Mouse (Mus musculus): Measurements from ENCODE around the gene Pum3.
"Not testable (repeated sequence)": the region's sequence is repeated elsewhere in the genome, so short reads cannot be mapped to it uniquely, and the experiment has no call there.

The Pum3 gene

DNA sequence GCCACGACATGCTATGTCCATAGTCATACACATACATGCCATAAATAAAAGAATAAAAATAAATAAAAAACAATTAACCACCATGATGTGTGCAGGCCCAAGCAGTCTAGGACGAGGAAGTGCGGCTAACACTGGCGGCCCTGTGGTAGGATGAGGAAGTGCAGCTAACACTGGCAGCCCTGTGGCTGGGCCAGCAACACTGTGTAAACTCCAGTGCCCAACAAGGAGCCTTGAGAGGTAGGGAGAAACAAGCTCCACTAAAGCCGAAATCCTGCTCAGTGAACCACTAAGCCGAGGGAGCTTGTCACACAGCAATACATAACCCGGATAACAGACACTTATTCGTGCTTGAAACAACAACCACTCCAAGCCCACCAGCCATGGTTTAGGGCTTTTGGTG is 34.1 kb downstream of the Pum3 start:
- intact Hi-C loops (cut with DNase I): no loop called here

DNA sequence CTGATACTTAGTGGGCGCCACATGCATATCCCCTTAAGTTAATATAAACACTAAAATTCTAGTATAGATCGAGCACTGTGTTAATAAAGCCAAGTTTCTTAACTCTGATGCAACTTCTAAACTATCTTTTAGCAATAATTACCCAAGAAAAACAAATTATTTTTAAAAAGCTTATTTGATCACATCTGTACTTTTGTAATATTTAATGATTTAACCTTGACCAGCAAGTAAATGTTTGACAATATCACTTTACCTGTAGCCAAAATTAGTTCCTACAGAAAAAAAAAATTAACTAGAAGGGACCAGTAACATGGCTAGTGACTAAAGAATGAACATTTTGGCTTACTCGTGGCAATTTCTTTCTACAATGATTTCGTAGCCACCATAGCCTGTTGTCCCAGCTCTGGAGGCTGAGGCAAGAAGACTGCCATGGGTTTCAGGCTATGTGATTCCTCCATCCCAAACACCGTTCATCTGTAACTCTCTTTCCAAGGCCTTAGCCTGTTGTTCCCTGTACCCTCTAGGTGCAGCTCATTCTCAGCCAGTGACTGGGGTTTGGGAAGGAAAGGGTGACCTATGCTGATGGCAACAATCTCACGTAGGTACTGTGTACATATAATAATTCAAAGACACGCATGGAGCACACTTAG is 35.2 kb downstream of the Pum3 start:
- intact Hi-C loops (cut with DNase I): no loop called here

DNA sequence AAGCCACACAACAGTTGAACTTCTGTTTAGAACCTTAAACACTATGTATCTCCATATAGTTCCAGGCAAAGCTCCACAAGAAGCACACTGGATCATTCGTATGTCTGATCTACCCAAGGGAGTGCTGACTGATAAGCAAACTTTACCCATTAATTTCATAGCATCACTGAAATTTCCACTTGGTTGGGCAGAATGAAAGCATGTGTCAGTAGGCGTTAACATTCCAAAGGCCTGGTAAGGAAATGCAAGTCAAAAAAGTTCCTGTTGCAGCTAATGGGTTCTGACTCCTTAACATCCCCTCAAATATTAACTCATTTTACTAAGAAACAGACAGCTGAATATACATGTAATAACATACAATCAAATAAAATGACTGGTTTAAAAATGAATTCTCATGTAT is 37.2 kb downstream of the Pum3 start:
- intact Hi-C loops (cut with DNase I): no loop called here

DNA sequence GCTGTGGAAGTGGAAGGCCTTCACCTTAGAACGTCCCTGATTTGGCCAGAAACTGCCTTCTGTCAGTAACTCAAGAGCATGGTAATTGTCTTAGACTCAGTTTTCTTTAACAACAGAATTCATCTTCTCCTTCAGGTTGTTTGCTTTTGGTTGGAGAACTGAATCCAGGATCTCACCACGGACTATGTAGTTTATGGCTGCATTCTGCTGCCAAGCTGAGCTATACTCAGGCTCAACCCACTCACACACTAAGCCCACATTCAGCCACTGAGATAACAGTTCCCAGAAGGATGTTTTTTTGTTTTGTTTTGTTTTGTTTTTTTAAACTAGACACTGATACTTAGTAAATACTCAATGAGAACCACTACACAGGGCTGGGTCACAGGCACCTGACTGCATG is 38.3 kb downstream of the Pum3 start:
- intact Hi-C loops (cut with DNase I): no loop called here

DNA sequence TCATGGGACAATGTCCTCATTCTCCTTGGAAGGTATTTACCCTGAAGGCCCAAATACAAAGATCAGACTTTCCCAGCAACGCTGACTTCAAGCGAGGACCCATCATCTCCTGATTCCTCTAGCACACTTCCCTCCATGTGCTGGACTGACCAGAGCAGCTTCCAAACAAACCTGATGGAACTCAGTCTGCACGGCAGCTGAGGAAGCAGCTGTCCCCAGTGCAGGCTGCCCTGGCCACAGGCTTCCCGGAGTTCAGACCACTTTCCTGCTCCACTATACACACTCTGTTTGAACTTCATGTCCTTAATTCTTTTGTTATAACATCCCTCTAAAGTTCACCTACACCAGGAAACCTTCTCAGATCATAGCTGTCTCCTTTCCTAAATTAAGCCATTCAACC is 40.1 kb downstream of the Pum3 start:
- intact Hi-C loops (cut with DNase I): not testable (repeated sequence)

DNA sequence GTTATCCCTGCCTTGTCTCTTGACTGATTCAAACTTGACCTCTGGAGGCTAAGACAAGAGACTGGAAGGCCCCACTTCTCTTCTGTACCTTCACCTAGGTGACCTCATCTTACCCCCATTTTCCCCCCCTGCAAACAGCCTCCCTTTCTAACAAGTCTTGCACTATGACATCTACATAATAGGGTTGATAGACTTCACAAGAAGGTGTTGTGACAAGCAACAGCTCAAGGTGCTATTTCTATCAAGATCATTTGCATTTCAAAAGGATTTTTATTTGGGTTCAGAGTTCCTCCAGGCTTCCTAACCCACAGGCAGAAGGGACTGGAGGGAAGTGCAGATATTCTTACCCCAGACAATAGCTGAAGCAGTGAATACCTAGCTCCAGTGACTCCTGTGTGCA is 44.3 kb downstream of the Pum3 start:
- intact Hi-C loops (cut with DNase I): no loop called here

DNA sequence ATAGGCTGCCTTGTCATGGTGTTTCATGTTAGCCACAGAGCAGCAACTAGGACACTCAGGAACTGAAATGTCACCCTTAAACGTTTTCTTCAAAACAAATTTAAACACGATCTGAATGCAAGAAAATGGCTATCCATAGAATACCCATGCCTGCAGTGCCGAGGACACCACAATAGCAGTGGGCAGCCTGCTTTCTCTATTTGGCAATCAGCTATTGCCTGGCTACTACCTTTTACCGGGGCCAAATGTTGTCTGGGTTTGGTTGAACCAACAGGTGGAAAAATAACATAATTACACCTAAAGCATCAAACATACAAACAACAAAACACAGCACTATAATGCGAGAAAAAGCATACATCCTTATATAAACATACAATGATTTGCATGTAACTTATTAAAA is 46.4 kb downstream of the Pum3 start:
- intact Hi-C loops (cut with DNase I): no loop called here

DNA sequence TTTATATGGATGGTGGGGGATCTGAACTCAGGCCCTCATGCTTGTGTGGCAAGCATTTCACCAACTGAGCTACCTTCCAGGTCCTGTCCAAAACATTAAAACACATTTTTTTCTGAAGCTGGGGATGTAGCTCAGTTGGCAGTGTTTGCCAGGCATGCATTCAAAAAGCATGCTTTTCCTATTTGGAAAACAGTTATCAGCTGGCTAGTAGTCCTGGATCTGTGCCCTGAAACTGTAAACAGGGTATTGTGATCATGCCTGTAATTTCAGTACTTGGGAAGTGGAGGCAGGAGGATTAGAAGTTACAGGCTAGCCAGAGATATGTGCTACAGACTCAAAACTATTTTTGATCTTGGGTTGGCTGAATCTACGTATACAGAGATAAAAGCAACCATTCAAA is 47.5 kb downstream of the Pum3 start:
- intact Hi-C loops (cut with DNase I): no loop called here

DNA sequence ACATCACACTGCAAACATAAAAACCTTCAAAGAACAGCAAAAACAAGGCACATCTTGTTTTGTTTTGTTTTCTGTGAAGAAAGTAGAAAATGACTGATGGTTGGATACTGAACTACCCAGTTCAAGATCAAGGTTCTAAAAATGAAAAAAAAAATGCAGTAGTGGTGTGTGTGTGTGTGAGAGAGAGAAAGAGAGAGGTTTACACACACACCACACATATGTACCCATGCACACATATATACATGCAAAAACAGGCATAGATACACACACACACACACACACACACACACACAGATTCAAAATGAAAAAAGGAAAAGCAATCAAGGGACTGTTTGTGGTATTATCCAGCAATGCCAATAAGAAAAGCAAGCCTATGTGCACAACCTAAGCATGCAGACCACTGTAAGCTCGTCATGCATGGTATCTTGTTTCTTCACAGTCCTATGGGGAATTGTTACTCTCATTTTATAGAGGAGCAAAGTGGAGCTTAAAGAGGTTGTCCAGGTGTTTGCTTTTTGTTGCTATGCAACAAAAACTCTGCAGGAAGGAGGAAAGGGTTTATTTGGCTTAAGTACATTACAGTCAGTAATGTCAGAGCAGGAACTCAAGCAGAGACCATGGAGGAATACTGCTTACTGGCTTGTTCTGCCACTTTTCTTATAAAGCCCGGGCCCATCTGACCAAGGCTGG is 49.8 kb downstream of the Pum3 start:
- intact Hi-C loops (cut with DNase I): no loop called here

DNA sequence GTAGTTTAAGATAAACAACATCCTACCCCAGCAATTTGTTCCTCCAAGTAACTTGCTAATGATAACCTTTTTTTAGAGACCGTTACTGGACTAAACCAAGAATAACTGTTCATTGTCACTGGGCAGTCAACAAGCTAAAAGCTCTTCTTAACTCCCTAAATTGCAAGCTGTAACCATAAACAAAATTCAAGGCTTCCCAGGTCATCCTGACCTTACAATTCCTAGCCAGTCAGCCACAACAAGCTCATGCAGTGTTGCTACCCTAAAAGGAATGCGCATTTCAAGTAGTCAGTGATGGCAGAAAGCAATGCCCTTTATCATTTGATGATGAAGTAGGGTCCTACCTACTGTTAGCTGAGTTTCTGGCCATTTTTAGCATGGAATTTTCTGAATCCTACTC is 58.8 kb downstream of the Pum3 start:
- intact Hi-C loops (cut with DNase I): no loop called here

DNA sequence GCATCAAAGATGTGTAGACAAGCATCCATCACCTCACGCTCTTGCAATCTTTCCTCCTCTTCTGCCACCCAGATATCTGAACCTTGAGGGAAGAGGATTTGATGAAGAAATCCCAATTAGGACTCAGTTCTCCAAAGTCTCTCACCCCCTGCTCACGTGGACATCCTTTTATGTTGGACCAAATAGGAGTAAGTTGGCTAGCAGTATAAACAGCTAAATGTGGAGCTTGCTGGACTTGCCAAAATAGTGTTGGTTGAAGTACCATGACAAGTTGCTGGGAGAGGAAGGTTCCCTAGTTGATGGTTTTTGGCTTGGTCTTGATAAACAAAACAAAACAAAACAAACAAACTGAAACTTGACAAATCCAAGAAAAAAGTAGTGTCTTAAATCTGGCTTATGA is 59.5 kb downstream of the Pum3 start:
- intact Hi-C loops (cut with DNase I): no loop called here

DNA sequence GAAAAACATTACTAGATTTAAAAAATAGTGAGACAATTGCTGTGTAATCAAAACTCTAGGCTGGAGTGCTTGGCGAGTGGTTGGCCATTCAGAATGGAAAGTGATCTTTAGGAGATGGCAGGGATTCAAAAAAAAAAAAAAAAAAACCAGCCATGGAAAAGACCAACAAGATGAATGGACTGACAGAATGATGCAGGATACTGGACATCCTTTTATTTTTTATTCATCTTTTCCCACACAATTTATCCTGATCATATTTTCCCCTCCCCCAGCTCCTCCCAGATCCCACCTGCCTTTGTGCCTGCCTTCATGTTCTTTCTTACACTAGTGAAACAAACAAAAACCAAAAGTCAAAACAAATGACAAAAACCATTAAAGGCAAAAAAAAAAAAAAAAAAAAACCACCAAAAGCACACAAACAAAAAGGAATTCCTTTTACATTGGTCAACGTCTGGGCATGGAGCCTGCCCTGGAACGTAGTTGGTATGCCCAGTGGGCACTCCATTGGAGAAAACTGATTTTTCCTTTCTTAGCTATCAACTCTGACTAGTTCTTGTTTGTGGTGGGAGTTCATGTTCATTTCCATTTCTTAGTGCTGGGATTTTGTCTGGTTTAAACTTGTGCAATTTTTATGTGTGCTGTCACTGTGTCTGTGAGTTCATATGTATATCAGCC is 60.0 kb downstream of the Pum3 start:
- intact Hi-C loops (cut with DNase I): no loop called here

DNA sequence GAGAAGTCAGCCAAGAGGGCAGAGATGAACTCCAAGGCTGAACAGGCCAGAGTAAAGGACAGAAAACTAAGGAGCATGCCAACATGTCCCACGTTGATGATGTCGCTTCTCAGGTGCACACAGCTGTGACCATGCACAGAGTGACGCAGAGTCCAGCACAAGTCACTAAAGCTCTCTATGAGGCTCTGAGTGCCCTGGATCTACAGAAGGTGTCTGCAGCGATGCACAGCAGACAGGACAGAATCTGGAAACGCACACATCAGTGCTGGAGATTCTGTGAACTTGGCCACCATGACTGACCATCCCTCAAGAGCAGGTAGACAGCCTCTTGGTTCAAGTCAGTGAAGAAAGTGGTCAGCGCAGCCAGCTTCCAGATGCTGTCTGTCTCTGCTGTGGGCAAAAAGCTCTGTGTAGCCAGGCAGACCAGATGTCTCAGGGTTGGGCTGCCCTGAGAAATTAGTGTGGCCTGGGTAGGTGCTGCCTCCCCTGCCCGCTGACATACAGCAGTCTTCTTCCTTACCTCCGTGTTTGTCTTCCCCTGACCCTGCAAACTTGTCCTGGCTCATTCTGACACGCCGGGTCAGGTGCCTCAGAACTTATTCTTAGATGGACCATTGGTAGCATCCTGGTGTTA is 63.4 kb downstream of the Pum3 start:
- intact Hi-C loops (cut with DNase I): no loop called here

DNA sequence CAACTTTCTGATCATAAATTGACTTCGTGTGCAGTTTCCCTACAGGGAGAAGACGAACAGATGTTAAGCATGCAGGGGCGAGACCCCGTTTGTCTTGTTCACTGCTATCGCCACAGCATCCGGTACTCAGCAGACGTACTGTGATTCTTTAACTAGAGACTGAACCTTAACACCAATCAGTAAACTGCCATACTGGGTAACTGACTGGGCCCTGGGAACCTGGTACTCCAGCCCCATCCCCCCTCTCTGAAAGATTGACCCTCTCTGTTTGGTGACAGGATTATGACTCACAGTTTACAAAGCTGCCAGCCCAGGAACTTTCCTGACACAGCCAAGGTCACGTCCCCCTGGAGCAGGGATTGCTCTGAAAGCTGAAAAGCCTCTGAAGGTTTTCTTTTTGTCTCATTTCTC is 65.1 kb downstream of the Pum3 start:
- intact Hi-C loops (cut with DNase I): no loop called here

DNA sequence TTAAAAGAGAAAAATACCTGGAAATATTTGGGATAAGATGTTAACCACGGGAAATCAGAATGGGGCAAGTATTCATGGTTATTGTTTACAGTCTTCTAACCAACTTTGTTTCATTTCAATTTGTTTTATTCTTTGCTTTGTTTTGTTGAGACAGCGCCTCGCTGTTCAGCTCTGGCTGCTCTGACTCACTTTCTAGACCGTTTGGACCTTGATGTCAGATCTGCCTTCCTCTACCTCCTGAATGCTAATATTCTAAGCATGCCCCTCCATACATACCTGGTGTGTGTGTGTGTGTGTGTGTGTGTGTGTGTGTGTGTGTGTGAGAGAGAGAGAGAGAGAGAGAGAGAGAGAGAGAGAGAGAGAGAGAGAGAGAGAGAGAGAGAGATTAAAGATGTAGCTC is 65.7 kb downstream of the Pum3 start:
- intact Hi-C loops (cut with DNase I): no loop called here

DNA sequence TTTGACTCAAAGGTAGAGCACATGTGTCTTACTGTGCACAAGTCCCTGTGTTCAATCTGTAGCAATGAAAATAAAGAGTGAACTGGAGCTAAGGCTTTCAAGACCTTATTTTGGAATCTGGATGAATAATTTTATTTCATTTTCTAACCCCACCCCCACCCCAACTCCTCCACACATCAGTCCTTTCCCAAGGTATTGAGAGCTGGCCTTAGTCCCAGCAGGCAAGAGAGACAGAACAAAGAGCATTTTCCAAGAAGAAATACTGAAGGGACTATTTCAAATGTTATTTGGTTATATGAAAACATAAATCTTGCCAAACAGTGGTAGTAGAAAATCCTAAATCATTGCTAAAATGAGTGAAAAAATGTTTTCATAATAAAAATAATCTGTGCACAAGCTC is 69.2 kb downstream of the Pum3 start:
- intact Hi-C loops (cut with DNase I): no loop called here

DNA sequence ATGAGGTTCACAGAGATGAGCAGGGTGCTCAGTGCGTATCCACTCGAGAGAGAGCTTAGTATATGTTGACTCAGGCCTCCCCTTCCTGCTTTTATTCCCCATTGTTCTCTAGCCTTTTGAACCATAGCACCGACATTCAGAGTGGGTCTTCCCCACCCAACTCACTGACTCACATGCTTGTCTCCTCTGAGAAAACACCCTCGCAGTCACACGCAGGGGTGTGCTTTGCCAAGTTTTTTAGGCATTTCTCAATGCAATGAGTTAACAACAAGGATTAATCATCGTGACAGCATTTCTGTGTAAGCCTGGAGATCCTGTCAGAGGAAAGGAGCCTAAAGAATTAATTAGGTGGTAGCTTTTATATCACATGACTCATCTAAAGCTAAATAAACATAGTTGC is 77.9 kb downstream of the Pum3 start:
- intact Hi-C loops (cut with DNase I): no loop called here

DNA sequence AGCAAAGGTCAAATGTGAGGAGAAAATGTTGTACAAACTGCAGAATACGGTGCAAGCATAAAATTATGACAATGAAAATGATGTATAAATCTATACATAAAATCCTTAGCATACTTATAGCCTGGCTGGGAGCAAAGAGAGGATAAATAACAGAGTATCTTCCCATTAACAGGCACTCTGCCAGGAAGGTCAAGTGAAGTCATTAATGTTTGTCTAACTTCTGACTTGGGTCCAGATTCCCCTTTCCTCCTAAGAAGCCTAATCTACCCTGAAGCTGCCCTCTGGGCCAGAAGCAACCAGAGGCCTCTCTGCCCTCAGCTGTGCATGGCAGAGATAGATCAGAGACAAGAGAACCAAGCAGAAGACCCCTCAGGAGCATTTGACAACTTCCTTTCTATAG is 83.1 kb downstream of the Pum3 start:
- intact Hi-C loops (cut with DNase I): no loop called here

All from adrenal gland (tissue).